Mouse (Mus musculus): Measurements from ENCODE around the gene Fam92a. TPM values are rescaled to one million over a fixed set of nuclear protein-coding genes. Genes with fewer than 3 reads are reported as not detected.
"Not testable (repeated sequence)": the region's sequence is repeated elsewhere in the genome, so short reads cannot be mapped to it uniquely, and the experiment has no call there.

Gene Fam92a
- polyA plus RNA-seq (2011; ENCODE audit: insufficient read depth, insufficient read length, low read depth, missing spikeins) = 38.5 and 45.8 TPM in 2 replicates

DNA sequence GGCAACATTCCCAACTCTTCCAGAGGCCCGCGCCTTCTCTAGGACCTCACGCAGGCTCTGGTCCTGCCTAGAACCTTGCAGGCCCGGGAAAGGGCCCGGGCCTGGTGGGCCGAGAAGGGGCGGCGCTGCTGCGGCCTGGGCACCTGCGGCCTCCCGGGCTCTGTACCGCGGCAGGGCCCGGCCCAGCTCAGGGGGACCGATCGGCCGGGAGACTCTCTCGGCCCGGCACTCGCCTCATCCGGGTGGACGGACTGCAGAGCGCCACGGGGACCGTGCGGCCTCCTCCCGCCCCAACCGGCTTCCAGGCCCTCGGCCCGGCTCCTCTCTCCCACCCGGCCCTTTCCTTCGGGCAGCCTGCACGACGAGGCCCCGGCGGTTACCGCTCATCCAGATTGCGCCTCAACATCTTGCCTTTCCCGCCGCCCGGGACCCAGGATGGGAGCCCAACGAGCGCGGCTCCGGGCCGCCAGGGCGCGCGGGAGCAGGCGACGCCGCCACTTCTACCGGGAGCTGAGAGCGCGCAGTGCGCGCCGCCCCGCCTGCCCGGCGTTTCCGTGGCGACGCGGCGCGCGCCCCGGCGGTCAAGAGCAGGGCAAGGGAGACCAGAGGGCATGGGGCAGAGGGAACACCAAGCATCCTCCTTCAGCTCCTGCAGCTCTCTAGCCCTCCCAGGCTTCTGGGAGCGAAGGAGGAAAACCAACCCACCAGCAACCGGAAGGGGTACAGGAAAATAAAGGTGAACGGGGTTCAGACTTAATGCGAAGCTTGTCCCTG is at the start of gene Fam92a:
Gene Fam92a (minus strand): TSS at position 698 of the 774 bp plus-strand sequence.
- H3K27ac ChIP-seq (ENCODE audit: insufficient read depth, low read length) = no peak within 1 kb of the TSS
- H3K36me3 ChIP-seq (ENCODE audit: control insufficient read depth, insufficient read depth, low read length, poor library complexity, severe bottlenecking) = peaks cover 4% of the 10 kb centered on the region; the same call in 1 of the 2 replicates
- H3K9me3 ChIP-seq (replicated peaks; ENCODE audit: control insufficient read depth, insufficient read depth, low read length, poor library complexity, severe bottlenecking) = no peaks in the 10 kb centered on the region
- TF ChIP-seq EP300 (IDR thresholded peaks at IDR 0.05; ENCODE audit: insufficient read depth, low read depth, low read length) (no peak), CTCF (IDR thresholded peaks at IDR 0.05; ENCODE audit: low read depth, low read length) (no peak), POLR2A (IDR thresholded peaks at IDR 0.05; ENCODE audit: insufficient read depth, low read length) (no peak)
- no peaks in the 10 kb centered on the region for H3K27me3 ChIP-seq (ENCODE audit: control insufficient read depth, insufficient read depth, low read length, poor library complexity, severe bottlenecking)
- peak within 1 kb of the TSS; percentile 96 for H3K9ac ChIP-seq (ENCODE audit: low read depth, poor library complexity, severe bottlenecking)
- peak within 1 kb of the TSS; percentile 71 for H3K4me3 ChIP-seq (ENCODE audit: low read depth, low read length)
- no peaks in the 10 kb centered on the region for H3K4me1 ChIP-seq (ENCODE audit: control insufficient read depth, insufficient read depth, low read length)

DNA sequence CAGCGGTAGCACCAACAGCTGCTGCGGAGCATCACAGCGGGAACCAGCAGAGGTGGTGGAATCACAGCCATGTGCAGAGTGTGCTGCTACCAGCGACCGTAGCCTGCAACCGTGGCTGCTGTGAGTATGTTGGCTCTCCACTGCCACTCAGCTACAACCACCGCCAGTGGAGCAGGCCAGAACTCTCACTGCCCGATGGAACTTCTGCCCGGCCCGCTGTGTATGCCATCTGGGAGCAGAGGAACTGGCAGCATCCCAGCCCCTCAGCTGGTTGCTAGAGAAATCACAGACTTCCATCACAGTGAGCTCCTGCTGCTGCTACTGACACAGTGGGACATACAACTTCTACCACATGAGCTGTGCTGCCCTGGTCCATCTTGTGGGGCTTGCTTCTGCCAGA is 7.2 kb upstream of the Fam92a start:
- no peak overlapping the region for H3K27ac ChIP-seq (ENCODE audit: insufficient read depth, low read length)
- H3K36me3 ChIP-seq (ENCODE audit: control insufficient read depth, insufficient read depth, low read length, poor library complexity, severe bottlenecking) = no peaks in the 10 kb centered on the region
- H3K9me3 ChIP-seq (replicated peaks; ENCODE audit: control insufficient read depth, insufficient read depth, low read length, poor library complexity, severe bottlenecking) = no peaks in the 10 kb centered on the region
- TF ChIP-seq CTCF (IDR thresholded peaks at IDR 0.05; ENCODE audit: low read depth, low read length) (no peak), POLR2A (IDR thresholded peaks at IDR 0.05; ENCODE audit: insufficient read depth, low read length) (no peak), EP300 (IDR thresholded peaks at IDR 0.05; ENCODE audit: insufficient read depth, low read depth, low read length) (no peak)
- no peak overlapping the region for H3K4me3 ChIP-seq (ENCODE audit: low read depth, low read length)
- no peak overlapping the region for H3K9ac ChIP-seq (ENCODE audit: low read depth, poor library complexity, severe bottlenecking)
- H3K27me3 ChIP-seq (ENCODE audit: control insufficient read depth, insufficient read depth, low read length, poor library complexity, severe bottlenecking) = no peaks in the 10 kb centered on the region
- H3K4me1 ChIP-seq (ENCODE audit: control insufficient read depth, insufficient read depth, low read length) = no peaks in the 10 kb centered on the region

DNA sequence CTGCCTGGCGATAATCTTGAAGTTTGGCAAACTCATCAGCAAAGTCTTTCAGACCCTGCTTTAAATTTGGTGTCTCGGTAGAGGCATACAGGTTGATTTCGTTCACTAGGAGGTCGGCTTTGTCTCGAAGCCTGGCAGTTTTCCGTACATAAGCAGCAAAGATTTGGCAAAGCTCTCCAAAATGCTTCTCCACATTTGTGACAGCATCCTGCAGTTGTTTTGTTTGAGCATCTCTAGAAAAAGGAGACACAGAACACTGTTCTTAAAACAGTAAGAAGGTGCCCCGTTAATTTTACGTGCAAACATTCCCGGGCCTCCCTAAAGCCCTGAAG is 863 bp downstream of the Fam92a start:
- Histone ChIP-seq H3K9ac (ENCODE audit: low read depth, poor library complexity, severe bottlenecking) (peak overlapping the region; percentile 96), H3K9me3 (replicated peaks; ENCODE audit: control insufficient read depth, insufficient read depth, low read length, poor library complexity, severe bottlenecking) (no peaks in the 10 kb centered on the region), H3K27me3 (ENCODE audit: control insufficient read depth, insufficient read depth, low read length, poor library complexity, severe bottlenecking) (no peaks in the 10 kb centered on the region), H3K27ac (ENCODE audit: insufficient read depth, low read length) (no peak overlapping the region), H3K36me3 (ENCODE audit: control insufficient read depth, insufficient read depth, low read length, poor library complexity, severe bottlenecking) (peaks cover 9% of the 10 kb centered on the region), H3K4me3 (ENCODE audit: low read depth, low read length) (peak overlapping the region; percentile 71), H3K4me1 (ENCODE audit: control insufficient read depth, insufficient read depth, low read length) (no peaks in the 10 kb centered on the region)
- TF ChIP-seq EP300 (IDR thresholded peaks at IDR 0.05; ENCODE audit: insufficient read depth, low read depth, low read length) (no peak), POLR2A (IDR thresholded peaks at IDR 0.05; ENCODE audit: insufficient read depth, low read length) (no peak), CTCF (IDR thresholded peaks at IDR 0.05; ENCODE audit: low read depth, low read length) (no peak)

DNA sequence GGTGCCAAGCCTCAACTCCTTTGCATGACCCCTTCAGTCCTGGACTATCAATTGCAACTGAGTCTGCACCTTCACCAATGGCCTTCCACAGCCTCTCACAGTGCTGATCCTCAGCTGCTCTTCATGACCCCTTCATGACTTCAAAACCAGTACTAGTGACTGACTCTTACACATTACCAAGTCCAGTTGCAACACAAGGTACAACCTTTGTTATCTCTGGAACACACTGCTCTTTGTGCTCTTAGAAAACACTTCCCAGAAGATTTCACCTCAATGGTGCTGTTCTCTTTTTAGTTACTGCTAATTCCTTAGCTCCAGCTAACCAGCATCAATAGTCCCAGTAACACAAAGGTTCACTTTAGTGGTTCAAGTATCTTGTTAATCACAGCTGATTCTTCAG is 24.2 kb downstream of the Fam92a start:
- H3K27ac ChIP-seq (ENCODE audit: insufficient read depth, low read length) = no peak overlapping the region

GRCm38 (mm10) chr4:12141516-12141915 is 30.3 kb downstream of the Fam92a start:
- H3K4me1 ChIP-seq (ENCODE audit: control insufficient read depth, insufficient read depth, low read length); H3K27ac ChIP-seq (ENCODE audit: insufficient read depth, low read length); H3K9ac ChIP-seq (ENCODE audit: low read depth, poor library complexity, severe bottlenecking); H3K4me3 ChIP-seq (ENCODE audit: low read depth, low read length); H3K9me3 ChIP-seq (replicated peaks; ENCODE audit: control insufficient read depth, insufficient read depth, low read length, poor library complexity, severe bottlenecking); H3K36me3 ChIP-seq (ENCODE audit: control insufficient read depth, insufficient read depth, low read length, poor library complexity, severe bottlenecking); H3K27me3 ChIP-seq (ENCODE audit: control insufficient read depth, insufficient read depth, low read length, poor library complexity, severe bottlenecking): not testable (repeated sequence)

More for the DNA sequence above, 24.2 kb downstream of the Fam92a start:
- Histone ChIP-seq H3K4me3 (ENCODE audit: low read depth, low read length) (no peak overlapping the region), H3K36me3 (ENCODE audit: control insufficient read depth, insufficient read depth, low read length, poor library complexity, severe bottlenecking) (no peaks in the 10 kb centered on the region), H3K9me3 (replicated peaks; ENCODE audit: control insufficient read depth, insufficient read depth, low read length, poor library complexity, severe bottlenecking) (no peaks in the 10 kb centered on the region), H3K9ac (ENCODE audit: low read depth, poor library complexity, severe bottlenecking) (no peak overlapping the region), H3K27me3 (ENCODE audit: control insufficient read depth, insufficient read depth, low read length, poor library complexity, severe bottlenecking) (no peaks in the 10 kb centered on the region), H3K4me1 (ENCODE audit: control insufficient read depth, insufficient read depth, low read length) (no peaks in the 10 kb centered on the region)
- TF ChIP-seq POLR2A (IDR thresholded peaks at IDR 0.05; ENCODE audit: insufficient read depth, low read length) (no peak), EP300 (IDR thresholded peaks at IDR 0.05; ENCODE audit: insufficient read depth, low read depth, low read length) (no peak), CTCF (IDR thresholded peaks at IDR 0.05; ENCODE audit: low read depth, low read length) (no peak)

DNA sequence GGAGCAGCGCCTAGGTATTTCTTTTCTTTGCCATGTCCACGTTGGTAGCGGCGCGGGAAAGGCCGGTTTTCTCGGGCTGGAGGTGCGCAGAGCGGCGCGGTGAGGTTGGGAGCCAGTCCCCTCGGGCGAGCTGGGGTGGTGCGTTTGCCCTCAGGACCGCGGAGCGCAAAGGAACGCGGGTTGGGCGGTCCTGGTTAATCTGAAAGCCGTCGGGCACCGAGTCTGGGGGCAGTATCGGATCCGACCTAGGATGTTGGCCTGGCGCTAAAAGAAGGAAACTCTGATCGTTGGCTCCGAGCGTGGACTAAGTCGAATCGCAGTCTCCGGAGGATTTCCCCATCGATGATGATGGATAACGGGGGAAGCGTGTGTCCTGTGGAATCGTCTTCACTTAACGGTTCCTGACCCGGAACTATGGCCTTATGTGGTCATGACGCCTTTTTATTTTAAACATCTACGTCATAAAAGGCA is 31.2 kb downstream of the Fam92a start:
- H3K27ac ChIP-seq (ENCODE audit: insufficient read depth, low read length); H3K4me1 ChIP-seq (ENCODE audit: control insufficient read depth, insufficient read depth, low read length); H3K9ac ChIP-seq (ENCODE audit: low read depth, poor library complexity, severe bottlenecking); H3K27me3 ChIP-seq (ENCODE audit: control insufficient read depth, insufficient read depth, low read length, poor library complexity, severe bottlenecking); H3K36me3 ChIP-seq (ENCODE audit: control insufficient read depth, insufficient read depth, low read length, poor library complexity, severe bottlenecking); H3K9me3 ChIP-seq (replicated peaks; ENCODE audit: control insufficient read depth, insufficient read depth, low read length, poor library complexity, severe bottlenecking): not testable (repeated sequence)
- peak overlapping the region; percentile 78 for H3K4me3 ChIP-seq (ENCODE audit: low read depth, low read length)

Measured in ES-Bruce4 (cell line).